In genomic region chr1:91053218-91054073, GRCm38 (mm10) we compare ENCODE assay signal across 8 mouse cellular contexts. TPM values are rescaled to one million over a fixed set of nuclear protein-coding genes. Genes with fewer than 3 reads are reported as not detected.
A peak's percentile ranks its signal among the peaks of the same experiment; 100 is the strongest.
DNase-seq lines count a peak whose midpoint lies in the region; ATAC-seq and TF ChIP-seq lines count a peak whose summit lies in the region.

No protein-coding gene starts in this region.

- no peaks in the 10 kb centered on the region for H3K27me3 ChIP-seq in hindbrain, embryonic 16.5 days (replicated peaks; ENCODE audit: control insufficient read depth, insufficient read depth, low read length)
- peaks cover 21% of the 10 kb centered on the region for H3K27me3 ChIP-seq in liver, embryonic 13.5 days

- WGBS in hindbrain, embryonic 16.5 days, result 3% methylated on average over 41 of the region's 41 CpGs
- 2% methylated on average over 41 of the region's 41 CpGs for WGBS in liver, embryonic 13.5 days (ENCODE audit: insufficient replicate concordance)

- peak overlapping the region; percentile 83 for H3K4me3 ChIP-seq in gastrocnemius, adult 2 months
- peak overlapping the region; percentile 56 for H3K4me3 ChIP-seq in hindbrain, embryonic 16.5 days (ENCODE audit: low read length)
- peak overlapping the region; percentile 61 for H3K4me3 ChIP-seq in liver, embryonic 13.5 days (replicated peaks)

- peak; percentile 73 for ATAC-seq in hindbrain, embryonic 16.5 days
- ATAC-seq in liver, embryonic 13.5 days (ENCODE audit: low read depth), result peak; percentile 76

- H3K9ac ChIP-seq in hindbrain, embryonic 16.5 days (ENCODE audit: low read depth, low read length), result peak overlapping the region; percentile 59
- peak overlapping the region; percentile 69 for H3K9ac ChIP-seq in liver, embryonic 13.5 days

- intact Hi-C loops in gastrocnemius, adult 2 months (cut with DNase I), result no loop called here

- DNase-seq in B cell, adult 2 months, result peak; percentile 84 to 87
- DNase-seq in adrenal gland, adult 8-10 months, result peak; percentile 68
- peak; percentile 90 for DNase-seq in gastrocnemius, adult 2 months
- DNase-seq in liver, embryonic 13.5 days, result no peak
- peak; percentile 80 to 81 for DNase-seq in natural killer cell, adult 2 months (ENCODE audit: low spot score in 2 of 2)
- DNase-seq in urinary bladder, adult 2 months (ENCODE audit: low spot score), result peak; percentile 77
- no peak for DNase-seq in frontal cortex, postnatal 14 days (ENCODE audit: low spot score in 2 of 2)

- TF ChIP-seq CTCF in gastrocnemius, adult 2 months (IDR thresholded peaks at IDR 0.05), result no peak

- no peaks in the 10 kb centered on the region for H3K36me3 ChIP-seq in hindbrain, embryonic 16.5 days (ENCODE audit: control insufficient read depth, insufficient read depth, low read length)
- no peaks in the 10 kb centered on the region for H3K36me3 ChIP-seq in liver, embryonic 13.5 days

- peak overlapping the region; percentile 98 for H3K4me2 ChIP-seq in hindbrain, embryonic 16.5 days (ENCODE audit: low read length)
- H3K4me2 ChIP-seq in liver, embryonic 13.5 days, result peak overlapping the region; percentile 82

- peak overlapping the region; percentile 97 for H3K27ac ChIP-seq in gastrocnemius, adult 2 months
- H3K27ac ChIP-seq in hindbrain, embryonic 16.5 days (ENCODE audit: low read depth, low read length), result no peak overlapping the region
- H3K27ac ChIP-seq in liver, embryonic 13.5 days, result peak overlapping the region; percentile 64

- H3K4me1 ChIP-seq in hindbrain, embryonic 16.5 days (ENCODE audit: control insufficient read depth, insufficient read depth, low read depth, low read length), result peaks cover 14% of the 10 kb centered on the region
- peaks cover 74% of the 10 kb centered on the region for H3K4me1 ChIP-seq in liver, embryonic 13.5 days (replicated peaks)

- H3K9me3 ChIP-seq in hindbrain, embryonic 16.5 days (ENCODE audit: control insufficient read depth, low read length), result no peaks in the 10 kb centered on the region
- no peaks in the 10 kb centered on the region for H3K9me3 ChIP-seq in liver, embryonic 13.5 days (replicated peaks)

RNA-seq across cellular contexts. Expression of gene Lrrfip1, which starts 54.9 kb away (rescaled TPM):
- 10 to 100 TPM; 50.3 to 77.4 (median 59.8) TPM for total RNA-seq in adrenal gland, adult 8-10 months (2022)
- 100 to 1,000 TPM; 131 to 149 TPM for total RNA-seq in gastrocnemius, adult 2 months (2021)
- polyA plus RNA-seq in hindbrain, embryonic 16.5 days (2015; fragmentation: Nextera tagmentation; extraction: Ambion mirVana), result 40.9 and 43.3 TPM in 2 replicates
- 12.9 and 15.9 TPM in 2 replicates for polyA plus RNA-seq in liver, embryonic 13.5 days (2015; fragmentation: Nextera tagmentation; extraction: Ambion mirVana)
- polyA plus RNA-seq in urinary bladder, adult 2 months (2012; rRNA removed), result 125 and 127 TPM in 2 replicates

Comparison
In these comparisons a context has a peak if more than half of its experiments do, and no peak if none do; other contexts are left out.
1. DNase-seq: peak in B cell, adult 2 months (2 of 2), adrenal gland, adult 8-10 months (single experiment), gastrocnemius, adult 2 months (single experiment), natural killer cell, adult 2 months (2 of 2) and urinary bladder, adult 2 months (single experiment); none in liver, embryonic 13.5 days (single experiment) and frontal cortex, postnatal 14 days (0 of 2).
2. Peak in every context shown above with its lines, with median percentiles within 50 percentile points of each other: H3K4me3 ChIP-seq.